Mouse (Mus musculus) thymus, adult 2 months (tissue): ENCODE results near the gene Taf5l.
"Not testable (repeated sequence)": the region's sequence is repeated elsewhere in the genome, so short reads cannot be mapped to it uniquely, and the experiment has no call there.

Source experiments
- CTCF ChIP-seq: fragments of 200-500 bp; IDR thresholded peaks from 2 replicates; pipeline ENCODE4 v1.5.1; 2012; ENCODE audit warnings: mild to moderate bottlenecking, control low read depth, low read length, moderate library complexity, borderline replicate concordance; ENCODE audit not compliant: control insufficient read depth, poor library complexity, insufficient read depth; ENCODE audit errors: extremely low read depth
- POLR2A ChIP-seq: fragments of 200-500 bp; IDR thresholded peaks from 2 replicates; pipeline ENCODE4 v1.6.1; 2012; ENCODE audit warnings: mild to moderate bottlenecking, low read length, control low read depth, moderate library complexity; ENCODE audit not compliant: control insufficient read depth, poor library complexity, insufficient read depth; ENCODE audit errors: extremely low read depth

GRCm38 (mm10) chr8:124014299-124014698 is 6.9 kb downstream of the Taf5l start:
- TF ChIP-seq CTCF, POLR2A: not testable (repeated sequence)
